Mouse (Mus musculus) liver, adult 2 months (tissue): ENCODE results near the gene Slc7a5.

ENCODE experiments used
- CTCF ChIP-seq: fragments of 200-500 bp; IDR thresholded peaks from 2 replicates; pipeline ENCODE4 v1.5.1; 2011; ENCODE audit warnings: low read depth, low read length, control low read depth
- POLR2A ChIP-seq: fragments of 200-500 bp; IDR thresholded peaks from 2 replicates; pipeline ENCODE4 v1.6.1; 2011; ENCODE audit warnings: low read length, control low read depth; ENCODE audit not compliant: insufficient read depth; ENCODE audit errors: extremely low read depth

- TF ChIP-seq POLR2A (no peak), CTCF (no peak)
Observed at GRCm38 (mm10) chr8:121932668-121933520, 25.4 kb upstream of the Slc7a5 start.
